Mouse (Mus musculus) stomach, embryonic 16.5 days (tissue): Measurements from ENCODE around the gene Tesk1. TPM values are rescaled to one million over a fixed set of nuclear protein-coding genes. Genes with fewer than 3 reads are reported as not detected.

Source experiments
- ATAC-seq: fragments of 200-750 bp; cut with Nextera tagmentation; 2 replicates; pipeline ENCODE4 v1.8.0; 2017; ENCODE audit warnings: moderate number of reproducible peaks, moderate TSS enrichment; ENCODE audit not compliant: insufficient read depth, low FRiP score
- H3K27ac ChIP-seq: fragments of 300-500 bp; sonication (generic); 2 replicates; pipeline ENCODE4 v1.5.1; 2014; ENCODE audit warnings: low read length
- H3K27me3 ChIP-seq: fragments of 300-500 bp; sonication (generic); 2 replicates; pipeline ENCODE4 v1.6.1; 2014; ENCODE audit warnings: low read length, control low read depth, mixed read lengths; ENCODE audit not compliant: control insufficient read depth, insufficient read depth
- H3K36me3 ChIP-seq: fragments of 300-500 bp; sonication (generic); 2 replicates; pipeline ENCODE4 v1.6.1; 2014; ENCODE audit warnings: low read length; ENCODE audit not compliant: control insufficient read depth, insufficient read depth
- H3K4me1 ChIP-seq: fragments of 300-500 bp; sonication (generic); 2 replicates; pipeline ENCODE4 v1.6.1; 2014; ENCODE audit warnings: low read length, control low read depth, mixed read lengths; ENCODE audit not compliant: control insufficient read depth, insufficient read depth
- H3K4me2 ChIP-seq: fragments of 300-500 bp; sonication (generic); 2 replicates; pipeline ENCODE4 v1.6.1; 2014; ENCODE audit warnings: low read depth, low read length, mixed read lengths
- H3K4me3 ChIP-seq: fragments of 300-500 bp; sonication (generic); replicated peaks from 2 replicates; pipeline ENCODE4 v1.5.1; 2014; ENCODE audit warnings: mild to moderate bottlenecking, low read length
- H3K9ac ChIP-seq: fragments of 300-500 bp; sonication (generic); 2 replicates; pipeline ENCODE4 v1.6.1; 2014; ENCODE audit warnings: low read length
- H3K9me3 ChIP-seq: fragments of 300-500 bp; sonication (generic); replicated peaks from 2 replicates; pipeline ENCODE4 v1.6.1; 2016; ENCODE audit warnings: low read length, control low read depth; ENCODE audit not compliant: control insufficient read depth
- WGBS: fragments of 180-500 bp; shearing (Covaris S2); extraction: QIAGEN DNeasy Blood & Tissue Kit; methylation state at CpG from one replicate; pipeline ENCODE4 v1.1.7; 2014; 5-methylcytosine and 5-hydroxymethylcytosine counted together
- polyA plus RNA-seq: library from polyadenylated mRNA; unstranded; fragments of >200 nt; fragmentation: Nextera tagmentation; extraction: Ambion mirVana; gene quantifications from 2 replicates; pipeline ENCODE4 v1.2.1, GENCODE M21; 2015

The Tesk1 gene
- polyA plus RNA-seq, 1 experiment from 2014 or later, result 1.7 TPM

- peak overlapping the region; percentile 99 for H3K9ac ChIP-seq
- no peaks in the 10 kb centered on the region for H3K9me3 ChIP-seq
- H3K4me2 ChIP-seq, result peak overlapping the region; percentile 95
- no peaks in the 10 kb centered on the region; the same call in 1 of the 2 replicates for H3K36me3 ChIP-seq
- H3K4me1 ChIP-seq, result peaks cover 11% of the 10 kb centered on the region
- H3K27me3 ChIP-seq, result no peaks in the 10 kb centered on the region
- peak; percentile 94 for ATAC-seq
- H3K4me3 ChIP-seq, result peak overlapping the region; percentile 94
- under 1% methylated on average over 33 of the region's 33 CpGs for WGBS
- H3K27ac ChIP-seq, result peak overlapping the region; percentile 95
Measured at GRCm38 (mm10) chr4:43442044-43442443, 305 bp downstream of the Tesk1 start.

DNA sequence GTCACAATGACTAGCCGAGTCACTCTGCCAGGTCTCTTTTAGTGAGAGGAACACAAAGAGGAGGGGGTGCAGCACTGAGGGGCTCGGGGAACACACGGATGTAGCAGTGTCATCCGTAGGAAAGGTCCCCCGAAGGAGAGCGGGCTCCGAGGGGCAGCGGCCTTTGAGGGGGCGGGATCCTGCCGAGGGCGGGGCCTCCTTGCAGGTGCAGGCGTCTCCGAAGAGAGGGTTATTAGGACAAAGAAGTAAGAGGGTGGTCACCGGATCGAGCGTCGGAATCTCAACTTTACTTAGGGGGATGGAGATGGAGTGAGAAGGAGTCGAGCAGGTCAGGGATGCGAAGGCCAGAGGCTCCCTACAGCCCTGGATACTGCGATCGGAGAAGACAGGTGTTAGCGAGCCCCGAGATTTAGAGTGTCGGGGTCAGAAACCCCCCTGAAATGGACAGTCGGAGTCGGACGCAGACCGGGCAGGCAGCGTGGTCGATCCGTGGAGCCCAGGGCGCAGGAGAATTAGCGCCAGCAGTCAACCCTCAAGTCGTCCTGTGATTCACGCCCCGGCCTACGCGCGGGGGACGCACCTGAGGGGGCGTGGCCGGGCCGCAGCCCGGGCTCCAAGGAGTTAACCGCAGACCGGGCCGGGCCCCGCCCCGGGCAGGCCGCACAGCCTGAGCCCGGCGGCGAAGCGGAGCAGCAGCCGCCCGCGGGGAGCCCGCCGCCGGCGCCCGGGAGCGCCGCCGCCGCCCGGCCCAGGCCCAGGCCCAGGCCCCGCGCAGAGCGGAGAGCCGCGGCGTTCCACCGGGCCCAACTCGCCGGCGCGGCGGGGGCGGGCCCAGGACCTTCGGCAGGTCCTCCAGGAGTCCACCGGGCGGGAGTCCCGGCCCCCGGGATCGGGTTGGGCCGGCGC, 970 bp downstream of the Tesk1 start:
- Histone ChIP-seq H3K36me3 (no peaks in the 10 kb centered on the region; the same call in 1 of the 2 replicates), H3K27me3 (no peaks in the 10 kb centered on the region), H3K9me3 (no peaks in the 10 kb centered on the region), H3K4me3 (peak overlapping the region; percentile 94), H3K4me1 (peaks cover 11% of the 10 kb centered on the region), H3K27ac (peak overlapping the region; percentile 95), H3K9ac (peak overlapping the region; percentile 99), H3K4me2 (peak overlapping the region; percentile 95)
- peak; percentile 79 for ATAC-seq
- under 1% methylated on average over 68 of the region's 88 CpGs for WGBS

- ATAC-seq, result peak; percentile 1; the same call in 1 of the 2 replicates
Measured at GRCm38 (mm10) chr4:43443511-43443910, 1.8 kb downstream of the Tesk1 start.

DNA sequence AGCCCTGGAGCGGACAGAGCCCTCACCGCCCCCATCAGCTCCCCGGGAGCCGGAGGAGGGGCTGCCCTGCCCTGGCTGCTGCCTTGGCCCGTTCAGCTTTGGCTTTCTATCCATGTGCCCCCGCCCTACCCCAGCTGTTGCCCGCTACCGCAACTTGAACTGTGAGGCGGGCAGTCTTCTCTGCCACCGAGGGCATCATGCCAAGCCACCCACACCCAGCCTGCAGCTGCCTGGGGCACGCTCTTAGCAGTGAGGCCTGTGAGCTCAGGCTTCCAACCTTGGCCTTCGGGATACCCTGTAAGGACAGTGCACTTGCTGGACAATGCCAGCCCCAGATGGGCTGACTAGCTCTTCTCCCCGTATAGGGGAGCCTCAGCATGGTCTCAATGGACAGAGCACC, 5.5 kb downstream of the Tesk1 start:
- no peak overlapping the region for H3K27ac ChIP-seq
- ATAC-seq, result no peak
- H3K9ac ChIP-seq, result no peak overlapping the region
- no peaks in the 10 kb centered on the region; the same call in 1 of the 2 replicates for H3K36me3 ChIP-seq
- H3K9me3 ChIP-seq, result no peaks in the 10 kb centered on the region
- peaks cover 4% of the 10 kb centered on the region; the same call in 1 of the 2 replicates for H3K27me3 ChIP-seq
- H3K4me3 ChIP-seq, result no peak overlapping the region
- no peak overlapping the region for H3K4me2 ChIP-seq
- WGBS, result 89% methylated on average over 13 of the region's 13 CpGs
- peaks cover 11% of the 10 kb centered on the region for H3K4me1 ChIP-seq

More at GRCm38 (mm10) chr4:43443511-43443910, 1.8 kb downstream of the Tesk1 start:
- H3K27me3 ChIP-seq, result no peaks in the 10 kb centered on the region
- no peaks in the 10 kb centered on the region for H3K9me3 ChIP-seq
- no peaks in the 10 kb centered on the region; the same call in 1 of the 2 replicates for H3K36me3 ChIP-seq
- peak overlapping the region; percentile 95 for H3K4me2 ChIP-seq
- peaks cover 11% of the 10 kb centered on the region for H3K4me1 ChIP-seq
- 1% methylated on average over 28 of the region's 28 CpGs for WGBS
- peak overlapping the region; percentile 95 for H3K27ac ChIP-seq
- H3K4me3 ChIP-seq, result peak overlapping the region; percentile 94
- peak overlapping the region; percentile 99 for H3K9ac ChIP-seq

DNA sequence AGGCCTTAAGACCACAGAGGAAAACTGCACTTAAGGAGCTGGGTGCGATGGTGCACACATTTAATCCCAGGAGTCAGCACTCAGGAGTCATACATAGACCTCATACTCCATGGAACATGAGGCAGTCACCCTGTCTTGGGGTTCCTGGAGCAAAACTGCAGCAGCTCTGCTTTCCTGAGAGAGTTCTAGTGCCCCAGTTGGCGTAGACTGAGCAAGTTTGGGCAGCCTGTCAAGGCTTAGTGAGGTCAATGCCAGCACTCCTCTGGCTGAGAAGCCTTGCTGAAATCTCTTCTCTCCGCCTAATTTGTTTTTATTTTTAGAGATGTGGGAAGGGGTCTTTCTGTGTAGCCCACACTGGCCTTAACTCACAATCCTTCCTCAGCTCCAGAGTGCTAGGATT, 6.8 kb downstream of the Tesk1 start:
- Histone ChIP-seq H3K9me3 (no peaks in the 10 kb centered on the region), H3K4me1 (peaks cover 17% of the 10 kb centered on the region), H3K27me3 (peaks cover 13% of the 10 kb centered on the region), H3K9ac (no peak overlapping the region), H3K36me3 (no peaks in the 10 kb centered on the region; the same call in 1 of the 2 replicates), H3K4me2 (no peak overlapping the region), H3K27ac (no peak overlapping the region), H3K4me3 (no peak overlapping the region)
- WGBS, result 84% methylated on average over 3 of the region's 3 CpGs
- no peak for ATAC-seq

DNA sequence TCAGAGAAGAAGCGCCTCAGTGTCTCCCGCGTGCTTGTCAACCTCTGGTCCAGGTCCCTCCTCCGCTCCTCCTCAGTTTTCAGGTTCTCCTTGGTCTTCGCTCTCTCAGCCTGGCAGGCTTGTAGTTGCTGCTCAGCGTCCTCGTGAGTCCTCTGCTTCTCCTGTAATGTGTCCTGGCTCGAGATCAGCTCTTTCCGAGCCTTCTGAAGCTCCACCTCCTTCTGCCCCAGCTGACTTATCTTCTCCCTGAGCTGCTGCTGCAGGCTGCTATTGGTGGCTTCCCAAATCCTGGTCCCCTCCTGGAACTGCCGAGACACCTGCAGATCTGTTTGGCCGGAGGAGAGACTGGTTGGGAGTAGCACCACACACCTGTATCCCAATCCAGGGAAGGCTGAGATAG, 10.6 kb downstream of the Tesk1 start:
- Histone ChIP-seq H3K27ac (no peak overlapping the region), H3K9me3 (no peaks in the 10 kb centered on the region), H3K27me3 (peaks cover 13% of the 10 kb centered on the region), H3K4me1 (peaks cover 15% of the 10 kb centered on the region), H3K9ac (no peak overlapping the region), H3K4me2 (no peak overlapping the region), H3K4me3 (no peak overlapping the region), H3K36me3 (no peaks in the 10 kb centered on the region)
- 42% methylated on average over 11 of the region's 11 CpGs for WGBS
- ATAC-seq, result no peak

- Histone ChIP-seq H3K27ac (no peak overlapping the region), H3K4me2 (peak overlapping the region; percentile 40), H3K4me1 (peaks cover 15% of the 10 kb centered on the region), H3K4me3 (peak overlapping the region; percentile 22), H3K27me3 (peaks cover 13% of the 10 kb centered on the region), H3K9ac (peak overlapping the region; percentile 60), H3K9me3 (no peaks in the 10 kb centered on the region), H3K36me3 (no peaks in the 10 kb centered on the region)
- WGBS, result 3% methylated on average over 18 of the region's 18 CpGs
- no peak for ATAC-seq
Measured at GRCm38 (mm10) chr4:43453413-43453812, 11.7 kb downstream of the Tesk1 start.

DNA sequence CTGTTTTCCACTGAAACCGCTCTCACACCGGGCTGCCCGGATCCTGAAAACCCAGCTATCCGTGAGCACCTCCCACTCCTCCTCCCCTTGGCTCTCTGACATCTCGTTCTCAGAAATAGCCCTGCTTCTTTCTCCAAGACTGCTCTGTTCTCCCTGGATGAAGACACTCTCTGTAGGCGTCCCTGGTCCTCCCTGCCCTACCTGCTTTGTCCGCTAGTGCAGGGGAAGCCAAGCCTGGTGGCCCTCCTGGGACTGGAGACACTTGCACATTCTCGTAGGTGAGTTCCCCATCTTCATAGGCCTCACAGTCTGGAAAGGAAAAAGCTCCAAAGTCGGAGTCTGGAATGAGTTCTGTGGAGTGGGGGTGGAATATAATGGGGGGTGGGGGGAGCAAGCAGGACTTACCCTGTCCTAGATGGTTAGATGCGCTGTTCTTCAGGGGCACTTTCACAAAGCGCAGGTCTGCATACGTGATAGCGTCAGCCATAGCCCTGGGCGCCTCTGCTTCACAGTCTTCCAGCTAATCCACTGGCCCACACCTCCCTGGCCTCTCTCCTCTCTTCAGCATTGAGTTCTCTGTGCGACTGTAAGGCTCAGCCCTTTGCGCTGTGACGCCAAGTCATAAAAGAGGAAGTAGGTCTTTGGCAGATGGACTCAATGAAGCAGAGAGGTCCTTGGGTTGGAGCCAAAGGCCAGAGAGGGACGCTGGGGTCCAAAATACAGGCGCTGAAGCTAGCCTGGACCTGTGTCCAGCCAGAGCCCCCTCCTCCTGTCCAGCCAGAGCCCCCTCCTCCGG, 12.5 kb downstream of the Tesk1 start, which contains the start of gene Cd72:
Gene Cd72, minus strand, starts transcription at position 588 of the 796 bp plus-strand sequence.
- peak; percentile 37; the same call in 1 of the 2 replicates for ATAC-seq
- no peaks in the 10 kb centered on the region for H3K36me3 ChIP-seq
- peak within 1 kb of the TSS; percentile 22 for H3K4me3 ChIP-seq
- peak within 1 kb of the TSS; percentile 40 for H3K4me2 ChIP-seq
- H3K27ac ChIP-seq, result no peak within 1 kb of the TSS
- H3K9me3 ChIP-seq, result no peaks in the 10 kb centered on the region
- H3K9ac ChIP-seq, result peak within 1 kb of the TSS; percentile 60
- peaks cover 13% of the 10 kb centered on the region for H3K27me3 ChIP-seq
- WGBS, result 31% methylated on average over 20 of the region's 20 CpGs
- H3K4me1 ChIP-seq, result peaks cover 15% of the 10 kb centered on the region
